Mouse (Mus musculus) common myeloid progenitor, adult 5-6 weeks (primary cell): ENCODE measurements at regions not wholly inside any gene's neighbourhood (a gene's known extent, or its start where the extent isn't known, plus 50 kb on each side); places are given as distances from the start of the nearest gene placed in this dataset.

Experiments used
- ATAC-seq: replicated peaks from 2 replicates; pipeline ENCODE4 v1.8.0; 2016; ENCODE audit warnings: low read depth, mild to moderate bottlenecking, moderate TSS enrichment, inconsistent platforms; ENCODE audit not compliant: poor library complexity, severe bottlenecking

DNA sequence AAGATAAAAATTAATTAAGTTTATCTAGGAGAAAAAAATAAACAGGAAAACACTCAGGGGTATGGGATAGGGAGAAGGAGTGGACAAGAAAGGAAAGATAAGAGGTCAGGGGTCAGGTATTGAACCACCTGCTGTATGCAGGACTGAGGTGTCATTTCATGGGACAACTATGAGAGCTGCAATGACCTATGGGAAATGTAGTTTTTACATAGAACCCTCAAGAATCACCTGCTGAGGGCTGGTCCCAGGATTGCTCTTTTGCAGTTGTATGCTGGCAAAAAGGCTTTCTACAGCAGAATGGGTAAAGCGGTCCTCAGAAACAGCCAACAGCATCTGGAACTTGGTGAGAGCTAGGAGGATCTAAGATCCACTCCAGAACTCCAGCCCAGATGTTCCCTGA, 154.0 kb downstream of the Sox4 start:
- ATAC-seq, result no peak

DNA sequence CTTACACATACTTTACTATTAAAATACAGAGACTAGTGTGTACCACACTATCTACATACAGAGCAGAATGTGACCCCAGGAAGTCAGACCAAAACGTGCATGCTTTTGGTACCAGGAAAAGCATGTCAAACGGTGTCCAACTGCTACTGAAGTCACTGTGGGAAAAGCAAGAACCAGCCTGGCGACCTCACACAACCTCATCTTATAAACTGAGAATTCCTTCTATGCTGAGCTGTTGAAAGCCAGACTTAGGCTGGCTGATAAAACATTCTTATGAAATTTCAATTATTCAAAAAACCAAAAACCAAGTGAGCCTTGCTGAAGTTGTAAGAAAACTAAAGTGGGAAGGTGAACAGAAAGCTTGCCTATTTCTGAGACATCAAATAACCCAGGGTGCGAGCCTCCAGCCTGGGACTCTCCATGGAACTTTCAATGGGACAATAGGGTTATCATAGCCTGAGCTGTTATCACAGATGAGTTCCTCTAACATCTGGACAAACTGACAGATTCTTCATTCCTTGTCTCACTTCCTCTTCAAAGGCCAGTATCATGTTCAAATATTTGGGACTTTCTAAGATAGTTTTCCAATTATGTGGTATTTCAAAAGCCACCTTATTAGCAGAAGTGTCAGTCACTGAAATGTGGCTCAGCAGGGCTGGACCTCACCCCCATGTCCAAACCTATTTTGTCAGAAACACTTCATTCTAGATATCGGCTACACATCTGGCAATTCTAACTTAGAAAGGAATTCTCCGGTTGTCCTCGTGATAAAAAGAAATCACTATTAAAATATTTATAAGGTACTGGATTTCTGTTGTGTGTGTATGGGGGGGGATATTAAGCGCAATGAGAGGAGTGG, 155.7 kb downstream of the Sox4 start:
- peak; percentile 47 for ATAC-seq

DNA sequence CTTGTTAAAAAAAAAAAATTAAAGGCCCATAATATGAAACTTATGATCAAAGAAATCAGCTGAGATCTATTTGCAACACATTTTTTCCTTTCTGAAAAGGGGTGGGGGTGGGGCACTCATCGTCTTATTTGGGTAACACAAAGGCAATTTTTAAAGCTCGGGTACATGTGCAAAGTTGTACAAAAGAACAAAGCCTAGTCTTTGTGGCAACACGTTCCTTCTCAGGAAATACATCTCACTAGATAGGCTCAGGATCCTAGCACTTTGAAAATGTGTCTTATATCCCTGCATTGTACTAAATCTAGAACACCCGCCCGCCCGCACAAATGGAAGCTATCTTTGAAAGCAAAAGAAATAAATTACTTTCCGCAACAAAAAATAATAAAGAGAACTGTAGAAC, 158.2 kb downstream of the Sox4 start:
- ATAC-seq, result no peak

DNA sequence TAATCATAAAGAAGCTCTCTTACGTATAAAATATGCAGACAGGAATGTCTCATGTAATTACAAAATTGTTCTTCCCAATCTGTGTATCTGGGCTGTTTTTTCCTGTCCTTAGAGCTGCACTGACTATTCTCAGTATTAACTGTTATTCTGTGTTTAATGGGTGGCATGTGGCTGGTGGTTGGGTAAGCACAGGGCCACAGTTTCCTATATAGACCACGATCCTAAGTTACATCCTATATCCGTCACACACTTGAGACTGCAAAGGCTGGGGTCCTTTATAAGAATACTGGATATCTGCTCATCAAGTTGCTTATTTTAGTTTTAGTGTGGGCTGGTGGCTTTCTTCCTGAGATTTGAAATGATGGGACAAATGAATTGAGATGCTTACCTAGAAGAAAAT, 159.0 kb downstream of the Sox4 start:
- peak; percentile 76 for ATAC-seq

DNA sequence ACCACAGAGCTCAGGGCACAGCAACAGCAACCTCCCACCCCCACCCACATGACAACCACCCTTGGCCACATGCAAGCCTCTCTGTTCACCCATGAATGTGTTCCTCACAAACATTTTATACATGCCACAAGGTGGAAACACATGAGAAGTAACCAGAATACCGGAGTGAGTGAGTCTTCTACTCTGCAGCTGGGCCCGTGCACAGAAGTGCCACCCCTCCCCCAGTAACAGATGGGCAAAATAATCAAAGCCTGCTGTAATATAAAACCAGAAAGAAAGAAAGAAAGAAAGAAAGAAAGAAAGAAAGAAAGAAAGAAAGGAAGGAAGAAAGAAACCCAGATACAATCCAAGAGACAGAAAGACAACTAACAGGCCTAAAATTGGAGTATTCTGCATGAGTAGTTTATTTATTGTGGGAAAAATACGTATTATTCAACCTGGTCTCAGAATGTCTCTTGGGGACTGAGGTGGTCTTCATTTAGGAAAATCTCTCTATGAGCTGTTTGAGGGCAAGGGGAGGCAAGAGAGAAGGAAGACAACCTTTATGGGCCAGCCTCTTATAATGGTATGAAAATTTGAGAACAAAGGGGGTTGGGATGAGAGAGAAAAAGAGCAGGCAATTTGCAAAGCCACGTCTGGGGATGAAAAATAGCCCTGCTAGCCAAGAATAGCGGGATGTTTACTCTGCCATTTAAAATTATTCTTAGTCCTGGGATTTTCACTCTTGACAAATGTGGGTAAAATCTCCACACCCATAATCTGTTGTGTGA, 160.2 kb downstream of the Sox4 start:
- ATAC-seq, result no peak

DNA sequence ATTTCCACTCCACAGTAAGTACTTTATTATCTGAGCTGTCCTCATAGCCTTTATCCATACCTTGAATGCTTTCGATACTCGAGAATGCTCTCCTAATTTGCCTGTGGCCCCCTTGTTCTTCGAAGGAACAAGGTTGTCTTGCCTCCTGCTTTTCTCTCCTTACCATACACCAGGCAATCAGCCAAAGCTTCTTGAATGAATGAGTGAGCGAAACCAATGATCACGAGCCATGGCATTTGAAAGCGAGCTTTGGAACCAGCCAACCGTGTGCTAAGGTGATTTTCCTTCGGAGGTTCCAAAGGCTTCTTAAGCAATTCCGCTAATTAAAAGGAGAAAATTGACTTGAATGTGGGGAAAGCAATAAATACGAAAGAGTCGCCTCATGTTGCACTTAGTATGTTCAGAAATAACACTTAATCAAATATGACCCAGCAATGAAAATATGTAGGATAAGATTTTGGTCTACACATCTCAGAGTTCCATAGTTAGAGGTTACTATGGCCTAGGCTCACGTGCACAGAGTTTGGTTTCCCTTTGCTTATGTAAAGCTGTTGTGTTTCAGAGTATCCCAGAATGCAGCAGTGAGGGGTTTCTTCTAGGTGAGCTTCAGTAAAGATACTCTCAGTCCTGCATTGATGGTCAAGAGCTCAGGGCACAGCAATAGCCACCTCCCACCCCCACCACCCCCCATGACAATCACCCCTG, 160.9 kb downstream of the Sox4 start:
- no peak for ATAC-seq

DNA sequence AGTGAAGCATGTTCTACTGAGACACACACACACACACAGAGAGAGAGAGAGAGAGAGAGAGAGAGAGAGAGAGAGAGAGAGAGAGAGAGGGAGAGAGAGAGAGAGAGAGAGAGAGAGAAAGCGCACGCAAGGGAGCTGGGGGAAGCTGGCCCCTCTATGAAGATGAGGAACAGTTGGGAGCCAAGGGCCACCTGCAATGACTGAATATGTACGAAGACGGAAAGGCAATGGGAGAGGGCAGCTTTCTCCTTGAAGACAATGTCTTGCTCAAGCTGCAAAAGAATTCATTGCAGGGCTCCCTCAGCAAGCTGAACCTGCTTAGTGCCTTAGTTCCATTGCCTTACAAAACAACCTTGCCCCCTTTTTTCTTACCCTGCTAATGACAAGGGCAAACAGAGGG, 163.1 kb downstream of the Sox4 start:
- ATAC-seq, result 0 out of 2 replicates have a peak, but pooled peaks have one; percentile 19

DNA sequence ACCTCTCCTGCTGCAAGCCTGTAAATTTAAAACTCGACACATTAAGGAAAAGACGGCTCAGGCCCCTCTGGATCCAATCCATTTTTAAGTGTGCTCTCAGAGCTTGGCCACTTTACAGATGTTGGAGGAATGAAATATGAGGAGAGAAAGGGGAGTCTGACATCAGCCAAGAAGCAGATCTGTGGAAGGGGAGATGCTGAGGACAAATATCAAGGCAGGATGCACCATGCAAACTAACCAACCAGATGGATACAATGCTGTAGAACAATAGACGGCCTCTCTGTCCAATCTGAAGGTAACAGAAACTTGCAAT, 166.2 kb downstream of the Sox4 start:
- ATAC-seq, result no peak

DNA sequence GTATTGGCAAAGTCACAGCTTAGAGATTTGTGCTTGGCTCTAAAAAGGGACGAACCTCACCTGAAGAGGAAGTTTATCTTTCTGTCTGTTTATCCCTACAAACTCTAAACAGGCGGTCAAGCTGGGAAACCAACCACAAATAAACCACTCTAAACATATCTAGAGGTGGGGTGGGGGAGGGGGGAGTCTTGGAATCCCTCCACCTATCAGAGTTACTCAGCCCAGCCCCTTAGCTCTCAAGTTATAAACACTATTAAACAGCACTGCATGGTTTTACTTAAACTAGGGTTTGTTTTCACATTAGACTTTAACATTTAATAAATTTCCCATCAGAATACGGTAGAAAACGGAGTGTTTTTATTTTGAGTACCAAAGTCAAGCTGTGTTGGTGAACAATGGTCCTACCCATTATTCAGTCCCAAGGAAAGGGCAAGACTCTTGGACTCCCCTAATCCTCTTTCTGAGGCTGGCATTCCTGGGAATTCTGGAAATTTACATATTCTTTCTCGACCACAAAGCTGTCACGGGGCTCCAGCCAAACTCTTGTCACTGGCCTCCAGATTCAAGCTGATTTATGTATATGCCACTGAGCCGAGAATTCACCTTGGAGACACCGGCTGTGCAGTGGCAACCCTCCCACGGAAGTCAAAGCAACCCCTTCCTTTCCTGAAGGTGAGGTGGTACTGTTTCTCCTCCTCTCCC, 166.7 kb downstream of the Sox4 start:
- ATAC-seq, result no peak

DNA sequence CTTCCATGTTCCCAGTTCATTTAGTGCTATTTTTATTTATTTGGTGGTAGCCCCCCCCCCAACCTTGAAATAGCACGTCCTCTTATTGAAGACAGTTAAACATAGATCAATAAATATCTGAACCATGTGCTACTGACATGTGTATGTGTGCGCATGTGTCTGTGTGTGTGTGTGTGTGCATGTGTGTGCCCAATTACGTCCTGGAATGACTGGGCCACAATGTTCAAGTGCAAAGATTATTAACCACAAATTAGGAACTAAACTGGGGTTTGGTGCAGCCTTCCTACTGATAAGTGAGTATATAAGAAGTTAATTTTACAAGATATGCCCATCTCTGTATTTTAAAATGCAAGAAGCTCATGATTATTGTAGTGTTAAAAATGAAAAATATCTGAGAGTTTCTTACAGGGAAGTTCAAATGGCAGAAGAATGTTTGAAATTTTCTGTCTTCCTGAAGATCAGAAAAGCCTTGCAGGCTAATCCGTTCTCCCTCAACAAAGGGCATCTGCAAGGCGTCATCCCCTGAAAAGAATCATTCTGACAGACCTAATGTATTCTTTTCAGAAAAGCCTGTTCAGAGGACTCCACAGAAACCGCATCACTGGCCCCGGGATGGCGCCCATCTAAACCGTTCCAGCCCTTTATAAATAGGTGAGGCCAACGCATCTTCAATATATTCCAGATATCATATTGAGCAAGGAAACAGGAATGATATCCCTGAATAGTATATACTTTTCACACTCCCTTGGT, 170.8 kb downstream of the Sox4 start:
- ATAC-seq, result peak; percentile 63

DNA sequence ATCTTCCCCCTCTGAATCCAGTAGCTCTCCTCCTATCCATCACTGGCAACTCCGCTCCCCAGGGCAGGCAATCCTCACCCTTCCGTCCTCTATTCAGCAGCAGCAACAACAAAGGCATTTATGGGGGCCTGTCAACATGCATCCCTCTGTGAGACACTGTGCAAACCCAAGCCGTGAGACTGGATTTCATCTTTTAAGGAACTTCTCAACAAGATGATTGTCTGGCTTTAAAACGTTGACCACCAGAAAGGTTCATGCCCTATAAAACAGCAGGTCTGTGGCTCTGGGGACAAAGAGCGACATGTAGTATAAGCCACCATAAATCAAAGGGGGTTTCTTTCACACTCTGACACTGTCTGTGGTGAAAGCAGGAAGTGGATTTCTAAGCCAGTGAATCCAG, 171.4 kb downstream of the Sox4 start:
- ATAC-seq, result peak; percentile 46

DNA sequence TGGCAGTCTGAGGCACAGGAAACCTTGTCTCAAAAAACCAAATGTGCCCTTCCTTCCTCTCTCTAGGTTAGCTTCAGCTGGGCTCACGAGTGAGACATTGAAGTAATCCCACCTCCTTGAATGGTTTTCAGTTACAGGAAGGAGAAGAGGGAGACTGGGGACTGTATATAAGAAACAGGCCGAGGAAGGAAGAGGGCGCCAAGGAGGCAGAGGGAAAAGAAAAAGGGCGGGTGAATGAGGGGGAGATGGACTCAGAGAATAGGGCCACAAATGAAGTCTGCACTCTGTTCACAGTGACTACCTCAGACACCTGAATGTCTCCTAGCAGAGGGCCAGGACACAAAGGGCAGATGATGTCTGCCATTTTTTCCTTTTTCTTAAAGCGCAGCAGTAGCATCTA, 171.9 kb downstream of the Sox4 start:
- ATAC-seq, result peak; percentile 45

DNA sequence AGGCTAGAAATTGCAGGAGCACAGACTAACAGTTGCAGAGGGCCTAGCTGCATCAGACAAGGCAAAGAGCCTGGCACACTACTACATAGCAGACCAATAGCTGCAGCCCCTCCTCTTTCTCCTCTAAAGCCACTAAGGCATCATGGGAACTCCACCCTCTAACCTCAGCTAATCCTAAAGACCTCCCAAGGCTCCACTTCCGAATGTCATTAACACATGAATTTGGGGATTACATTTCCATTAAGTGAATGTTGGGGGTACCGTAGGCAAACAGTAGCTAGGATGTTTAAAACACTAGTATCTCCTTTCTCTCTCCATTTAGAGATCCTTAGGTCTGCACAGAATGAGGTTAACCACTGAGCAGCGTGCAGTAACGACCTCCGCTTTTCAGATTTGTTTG, 173.1 kb downstream of the Sox4 start:
- ATAC-seq, result no peak

DNA sequence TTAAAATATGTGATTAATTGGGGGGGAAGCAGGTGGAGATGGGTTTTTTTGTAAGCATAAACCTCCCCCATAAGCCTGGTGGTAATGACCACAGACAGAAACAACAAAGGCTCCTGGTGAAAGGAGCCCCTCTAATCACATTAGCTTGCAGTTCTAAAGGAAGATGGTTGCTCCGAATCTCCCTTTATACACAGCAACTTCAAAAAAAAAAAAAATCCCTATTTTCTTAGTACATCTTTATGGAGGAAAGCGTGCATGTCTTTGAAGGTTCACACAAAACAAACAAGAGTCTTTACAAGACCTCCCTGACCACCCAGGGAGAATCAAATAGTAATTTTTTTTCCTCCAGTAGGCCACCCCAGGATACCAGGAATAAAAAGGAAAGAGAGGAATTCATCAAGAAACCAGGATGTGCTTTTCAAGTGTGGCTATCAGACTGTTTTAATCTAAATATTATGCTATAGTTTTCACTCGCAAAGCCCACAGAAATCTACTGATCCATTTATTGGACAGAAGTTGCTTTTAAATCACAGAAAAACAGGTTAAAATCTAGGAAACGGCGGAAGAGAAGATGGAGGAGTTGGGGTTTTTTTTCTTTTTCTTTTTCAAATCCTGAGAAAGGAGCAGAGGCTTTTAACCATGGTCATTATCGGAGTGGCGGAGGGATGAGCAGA, 178.2 kb downstream of the Sox4 start:
- ATAC-seq, result no peak

DNA sequence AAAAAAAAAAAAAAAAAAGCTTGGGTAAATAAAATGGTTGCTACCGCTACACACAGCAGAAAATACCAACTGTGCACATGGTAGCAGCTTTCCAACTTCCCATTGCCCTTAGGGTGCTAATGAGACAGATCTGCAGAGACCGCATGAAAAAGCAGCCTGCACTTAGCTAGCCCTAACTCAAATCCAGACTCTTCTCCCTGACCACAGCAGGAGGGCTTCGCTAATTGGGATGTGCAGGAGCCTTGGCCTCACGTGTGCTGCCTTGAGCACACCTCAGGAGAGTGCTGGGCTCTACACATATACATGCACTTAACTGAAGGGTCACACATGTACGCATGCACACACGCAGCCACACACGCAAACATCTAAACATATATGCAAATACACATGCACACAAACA, 178.9 kb downstream of the Sox4 start:
- no peak for ATAC-seq

DNA sequence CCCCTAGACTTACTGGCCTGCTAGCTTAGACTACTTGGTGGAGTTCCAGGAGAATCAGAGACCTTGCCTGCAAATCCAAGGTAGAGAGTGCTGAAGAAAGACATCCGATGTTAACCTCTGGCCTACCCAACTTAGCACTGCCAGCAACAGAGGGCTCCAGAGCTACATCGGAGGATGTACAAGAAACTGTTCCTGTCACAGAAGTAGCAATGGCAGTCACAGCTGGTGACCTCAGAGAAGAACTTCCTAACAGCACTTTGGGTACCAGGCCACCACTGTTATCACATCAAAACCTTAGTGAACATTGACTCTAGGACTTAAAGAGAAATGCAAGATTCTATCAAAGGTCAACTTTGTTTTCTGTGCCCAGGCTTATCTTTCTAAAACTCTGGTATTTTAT, 180.0 kb downstream of the Sox4 start:
- ATAC-seq, result no peak

DNA sequence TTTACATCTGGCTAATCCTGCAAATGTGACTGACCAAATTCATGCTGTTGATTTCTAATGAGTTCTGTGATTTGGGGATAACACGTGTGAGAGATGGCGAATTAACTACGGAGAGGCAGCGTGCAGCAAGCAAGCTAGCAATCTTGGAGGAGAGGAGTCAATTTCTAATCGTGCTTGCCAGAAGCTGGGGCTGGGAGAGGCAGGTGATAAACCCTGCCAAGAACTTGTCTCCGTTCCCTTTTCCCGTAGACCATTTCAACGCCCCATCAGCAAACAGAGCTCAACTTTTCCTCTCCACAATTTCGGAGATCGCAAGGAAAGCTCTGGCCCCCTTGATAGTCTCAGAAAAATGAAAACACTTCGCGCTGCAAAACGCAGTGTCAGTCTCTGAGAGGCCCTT, 183.0 kb downstream of the Sox4 start:
- ATAC-seq, result peak; percentile 42

DNA sequence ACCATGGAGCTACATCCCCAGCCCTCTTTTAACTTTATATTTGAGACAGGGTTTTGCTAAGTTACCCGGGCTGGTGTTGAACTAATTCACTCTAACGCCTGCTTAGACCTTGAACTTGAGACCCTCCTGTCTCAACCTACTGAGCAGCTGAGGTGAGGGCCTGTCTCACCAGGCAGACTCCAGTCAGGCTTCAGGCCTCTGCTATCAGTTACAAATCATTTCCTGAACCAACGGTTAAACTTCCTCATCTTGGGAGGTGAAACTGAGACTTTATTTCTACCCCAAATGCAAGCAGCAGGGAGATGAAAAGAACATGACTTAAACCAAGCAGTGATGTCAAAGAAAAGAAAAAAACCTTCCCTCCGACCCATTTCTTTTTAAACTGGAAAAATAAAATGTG, 183.5 kb downstream of the Sox4 start:
- ATAC-seq, result peak; percentile 77

DNA sequence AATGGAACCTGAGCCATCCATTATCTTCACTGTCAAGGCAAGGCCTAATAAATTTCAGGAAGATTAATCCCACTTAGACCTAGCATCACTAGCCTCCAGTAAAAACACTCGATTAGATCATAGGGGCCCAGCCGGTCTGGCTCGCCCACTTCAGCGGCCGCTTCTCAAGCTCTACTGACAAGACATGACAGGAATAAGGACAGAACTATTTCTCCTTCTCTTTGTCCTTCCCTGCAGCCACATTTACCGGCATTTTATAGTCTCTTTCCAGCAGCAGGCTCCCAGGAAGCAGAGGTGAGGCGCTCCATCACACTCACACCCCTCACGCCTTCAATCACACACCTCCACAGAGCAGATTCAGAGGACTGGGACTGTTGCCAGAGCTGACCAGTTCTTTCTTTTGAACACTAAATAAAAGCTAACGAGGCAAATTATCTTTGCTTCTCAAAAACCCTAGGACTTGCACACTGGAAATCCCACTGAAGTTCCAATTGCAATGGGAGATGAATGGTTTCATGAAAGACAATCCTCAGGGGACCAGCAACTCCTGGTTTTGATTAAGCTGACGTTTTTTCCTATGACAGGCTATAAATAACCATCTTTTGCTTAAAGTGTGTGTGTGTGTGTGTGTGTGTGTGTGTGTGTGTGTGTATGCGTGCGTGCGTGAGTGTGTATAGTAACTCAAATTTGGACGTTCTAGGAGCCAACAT, 184.6 kb downstream of the Sox4 start:
- ATAC-seq, result no peak
